Mouse (Mus musculus) hindbrain, embryonic 10.5 days (tissue): ENCODE measurements at regions not wholly inside any gene's neighbourhood (a gene's known extent, or its start where the extent isn't known, plus 50 kb on each side); places are given as distances from the start of the nearest gene placed in this dataset.

Experiments
- DNase-seq: peaks from one replicate; pipeline ENCODE4 v3.0.0-alpha.2; 2017; ENCODE audit warnings: low spot score
- H3K27ac ChIP-seq: fragments of 300-500 bp; sonication (generic); 2 replicates; pipeline ENCODE4 v1.5.1; 2016; ENCODE audit warnings: mild to moderate bottlenecking, moderate library complexity
- H3K27me3 ChIP-seq: fragments of 300-500 bp; sonication (generic); 2 replicates; pipeline ENCODE4 v1.6.1; 2016; ENCODE audit warnings: mild to moderate bottlenecking; ENCODE audit not compliant: poor library complexity, insufficient read depth, severe bottlenecking
- H3K36me3 ChIP-seq: fragments of 300-500 bp; sonication (generic); 2 replicates; pipeline ENCODE4 v1.6.1; 2016; ENCODE audit warnings: mild to moderate bottlenecking, moderate library complexity
- H3K4me1 ChIP-seq: fragments of 300-500 bp; sonication (generic); replicated peaks from 2 replicates; pipeline ENCODE4 v1.6.1; 2016; ENCODE audit warnings: mild to moderate bottlenecking
- H3K4me3 ChIP-seq: fragments of 300-500 bp; sonication (generic); 2 replicates; pipeline ENCODE4 v1.5.1; 2016; ENCODE audit warnings: mild to moderate bottlenecking, moderate library complexity
- H3K9me3 ChIP-seq: fragments of 300-500 bp; sonication (generic); 2 replicates; pipeline ENCODE4 v1.6.1; 2016; ENCODE audit warnings: mild to moderate bottlenecking, moderate library complexity
- WGBS: fragments of 180-500 bp; shearing (Covaris S2); methylation state at CpG from one replicate; pipeline ENCODE4 v1.1.7; 2016; 5-methylcytosine and 5-hydroxymethylcytosine counted together

DNA sequence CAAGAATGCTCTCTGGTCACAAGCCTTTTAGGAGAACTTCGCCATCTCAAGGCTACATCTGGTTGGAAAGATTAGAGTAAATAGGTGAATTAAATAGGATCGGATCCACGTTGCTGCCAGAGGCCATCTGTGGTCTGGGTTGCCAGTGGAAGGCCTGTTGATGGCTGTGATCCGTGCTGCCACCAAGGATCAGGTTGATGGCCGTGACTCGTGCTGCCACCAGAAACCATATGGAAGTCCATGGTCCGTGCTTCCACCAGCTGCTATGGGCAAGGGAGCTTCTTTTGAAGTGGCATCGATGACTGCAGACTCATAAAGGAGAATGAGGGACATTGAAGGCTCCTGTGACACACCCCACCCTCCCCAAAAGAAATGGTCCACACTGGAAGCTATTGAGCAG is 79.6 kb downstream of the Atp1a1 start:
- no peak overlapping the region for H3K4me3 ChIP-seq

DNA sequence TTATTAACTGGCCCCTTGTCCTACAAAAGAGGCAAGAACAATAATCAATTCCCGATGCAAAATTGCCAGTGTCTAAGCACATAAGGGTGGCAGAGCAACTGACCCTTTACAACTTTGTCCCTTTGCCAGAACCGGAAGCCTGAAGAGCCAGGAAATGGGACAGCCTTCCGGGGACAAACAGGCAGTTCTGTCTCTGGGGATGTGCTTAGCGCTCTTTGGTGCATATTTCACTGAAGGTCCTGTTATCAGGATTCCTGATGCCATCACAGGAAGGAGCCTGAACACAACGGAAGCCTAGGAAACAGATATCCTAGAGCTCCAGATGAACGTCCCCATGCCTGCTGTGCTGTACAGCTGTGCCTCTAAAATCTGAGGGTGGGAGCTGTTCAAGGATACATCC is 80.0 kb downstream of the Atp1a1 start:
- H3K4me1 ChIP-seq, result peaks cover 44% of the 10 kb centered on the region
- no peaks in the 10 kb centered on the region for H3K27me3 ChIP-seq
- no peaks in the 10 kb centered on the region for H3K36me3 ChIP-seq
- no peak for DNase-seq
- no peak overlapping the region for H3K4me3 ChIP-seq
- WGBS, result 84% methylated on average over 6 of the region's 6 CpGs
- no peaks in the 10 kb centered on the region for H3K9me3 ChIP-seq
- H3K27ac ChIP-seq, result no peak overlapping the region

More for the DNA sequence above, 79.6 kb downstream of the Atp1a1 start:
- Histone ChIP-seq H3K27me3 (no peaks in the 10 kb centered on the region), H3K4me1 (peaks cover 48% of the 10 kb centered on the region), H3K27ac (no peak overlapping the region), H3K36me3 (no peaks in the 10 kb centered on the region), H3K9me3 (no peaks in the 10 kb centered on the region)
- WGBS, result 93% methylated on average over 8 of the region's 8 CpGs
- DNase-seq, result no peak

- Histone ChIP-seq H3K4me3 (no peak overlapping the region), H3K27me3 (no peaks in the 10 kb centered on the region), H3K4me1 (peaks cover 37% of the 10 kb centered on the region), H3K36me3 (no peaks in the 10 kb centered on the region), H3K27ac (no peak overlapping the region), H3K9me3 (no peaks in the 10 kb centered on the region)
- no peak for DNase-seq
- 63% methylated on average over 5 of the region's 5 CpGs for WGBS
Measured at GRCm38 (mm10) chr3:101523239-101523638, 81.2 kb downstream of the Atp1a1 start.

- H3K36me3 ChIP-seq, result no peaks in the 10 kb centered on the region
- DNase-seq, result no peak
- 73% methylated on average over 9 of the region's 9 CpGs for WGBS
- no peaks in the 10 kb centered on the region for H3K9me3 ChIP-seq
- H3K27ac ChIP-seq, result no peak overlapping the region
- peaks cover 36% of the 10 kb centered on the region for H3K4me1 ChIP-seq
- H3K4me3 ChIP-seq, result no peak overlapping the region
- H3K27me3 ChIP-seq, result no peaks in the 10 kb centered on the region
Measured at GRCm38 (mm10) chr3:101522246-101522920, 82.1 kb downstream of the Atp1a1 start.

- no peak overlapping the region for H3K4me3 ChIP-seq
- H3K4me1 ChIP-seq, result peaks cover 48% of the 10 kb centered on the region
- no peaks in the 10 kb centered on the region for H3K36me3 ChIP-seq
- H3K27me3 ChIP-seq, result no peaks in the 10 kb centered on the region
- no peak overlapping the region for H3K27ac ChIP-seq
- DNase-seq, result no peak
- H3K9me3 ChIP-seq, result no peaks in the 10 kb centered on the region
- WGBS, result 82% methylated on average over 5 of the region's 5 CpGs
Measured at GRCm38 (mm10) chr3:101521155-101521554, 83.3 kb downstream of the Atp1a1 start.

DNA sequence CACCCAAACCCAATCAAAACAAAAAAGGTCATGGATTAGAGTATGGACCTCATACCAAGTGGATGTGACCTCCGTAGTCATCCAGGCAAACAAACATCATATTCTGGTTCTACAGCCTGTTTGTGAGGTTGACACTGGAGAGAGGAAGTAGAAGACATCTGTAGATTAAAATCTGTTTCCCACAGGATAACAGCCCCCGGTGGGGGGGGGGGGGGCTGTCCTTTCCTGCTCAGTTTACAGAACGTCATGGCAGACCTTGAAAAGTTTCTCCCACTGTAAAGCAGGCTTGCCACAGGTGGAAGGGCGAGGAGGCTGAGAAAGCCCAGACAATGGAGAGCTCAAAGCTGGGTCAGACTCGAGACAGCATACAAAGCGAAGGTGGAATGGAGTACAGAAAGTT is 84.4 kb downstream of the Atp1a1 start:
- Histone ChIP-seq H3K36me3 (no peaks in the 10 kb centered on the region), H3K27me3 (no peaks in the 10 kb centered on the region), H3K4me3 (no peak overlapping the region), H3K27ac (0 out of 2 replicates have a peak overlapping the region, but pooled peaks have one; percentile 41), H3K9me3 (no peaks in the 10 kb centered on the region), H3K4me1 (peaks cover 48% of the 10 kb centered on the region)
- 79% methylated on average over 6 of the region's 6 CpGs for WGBS
- no peak for DNase-seq

DNA sequence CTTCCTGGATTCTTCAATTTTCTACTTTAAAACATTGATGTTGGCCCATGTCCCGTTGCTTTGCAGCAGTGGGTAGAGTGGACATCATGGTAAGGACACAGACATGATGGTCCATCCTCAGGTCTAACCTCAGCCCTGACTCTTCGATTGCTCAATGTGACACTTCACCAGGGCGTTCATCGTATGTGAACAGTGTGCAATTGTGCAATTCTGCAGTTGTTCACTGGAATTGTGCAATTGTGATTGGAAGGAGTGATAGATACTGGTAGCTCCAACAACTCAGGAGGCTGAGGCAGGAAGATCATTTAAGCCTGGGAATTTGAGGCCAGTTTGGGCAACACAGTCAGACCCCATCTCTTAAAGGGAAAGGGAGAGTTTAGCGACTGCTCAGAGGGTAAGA is 84.9 kb downstream of the Atp1a1 start:
- Histone ChIP-seq H3K27me3 (no peaks in the 10 kb centered on the region), H3K9me3 (no peaks in the 10 kb centered on the region), H3K4me1 (peaks cover 44% of the 10 kb centered on the region), H3K27ac (no peak overlapping the region), H3K36me3 (no peaks in the 10 kb centered on the region), H3K4me3 (no peak overlapping the region)
- 91% methylated on average over 5 of the region's 5 CpGs for WGBS
- no peak for DNase-seq

- Histone ChIP-seq H3K4me3 (no peak overlapping the region), H3K27ac (no peak overlapping the region), H3K36me3 (no peaks in the 10 kb centered on the region), H3K4me1 (peaks cover 45% of the 10 kb centered on the region), H3K9me3 (no peaks in the 10 kb centered on the region), H3K27me3 (no peaks in the 10 kb centered on the region)
- 76% methylated on average over 6 of the region's 6 CpGs for WGBS
- no peak for DNase-seq
Measured at GRCm38 (mm10) chr3:101518810-101519209, 85.7 kb downstream of the Atp1a1 start.

- H3K36me3 ChIP-seq, result no peaks in the 10 kb centered on the region
- no peaks in the 10 kb centered on the region for H3K9me3 ChIP-seq
- no peak for DNase-seq
- H3K4me1 ChIP-seq, result peaks cover 44% of the 10 kb centered on the region
- H3K27ac ChIP-seq, result peak overlapping the region; percentile 63; the same call in 1 of the 2 replicates
- no peaks in the 10 kb centered on the region for H3K27me3 ChIP-seq
- no peak overlapping the region for H3K4me3 ChIP-seq
- WGBS, result 89% methylated on average over 6 of the region's 6 CpGs
Measured at GRCm38 (mm10) chr3:101517547-101517946, 86.9 kb downstream of the Atp1a1 start.

DNA sequence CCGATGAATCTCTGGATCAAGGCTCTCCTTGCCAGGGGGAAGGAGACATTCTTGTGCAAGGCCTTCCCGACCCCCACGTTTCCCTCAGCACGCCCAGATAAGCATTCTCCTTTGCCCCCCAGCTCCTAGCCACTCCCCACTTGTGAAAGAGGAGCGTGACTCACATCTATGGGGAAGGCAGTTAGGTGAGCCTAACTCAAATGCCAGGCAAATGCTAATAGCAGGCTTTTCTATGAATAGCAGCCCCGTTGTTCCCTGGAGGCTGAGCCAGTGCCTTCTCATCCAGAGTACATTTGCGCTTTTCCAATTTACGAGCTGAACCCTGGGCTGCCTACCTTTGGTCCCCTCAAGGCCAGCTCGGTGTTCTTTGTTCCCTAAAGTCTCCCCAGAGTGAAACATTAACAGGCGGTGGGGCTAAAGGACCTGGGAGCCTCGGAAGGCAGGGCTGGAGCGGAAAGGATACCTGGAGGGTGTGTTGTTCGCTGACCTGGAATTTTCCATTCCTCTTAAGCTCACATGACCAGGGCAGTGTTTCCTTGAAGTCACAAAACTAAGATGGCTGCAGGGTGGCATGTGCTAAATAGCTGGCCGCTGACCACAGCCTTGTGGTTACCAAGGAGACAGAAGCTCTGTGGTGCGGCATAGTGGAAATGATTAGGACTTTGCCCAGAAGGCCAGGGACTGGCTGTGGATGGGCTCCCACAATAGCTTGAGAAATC is 87.5 kb downstream of the Atp1a1 start:
- 65% methylated on average over 15 of the region's 15 CpGs for WGBS

DNA sequence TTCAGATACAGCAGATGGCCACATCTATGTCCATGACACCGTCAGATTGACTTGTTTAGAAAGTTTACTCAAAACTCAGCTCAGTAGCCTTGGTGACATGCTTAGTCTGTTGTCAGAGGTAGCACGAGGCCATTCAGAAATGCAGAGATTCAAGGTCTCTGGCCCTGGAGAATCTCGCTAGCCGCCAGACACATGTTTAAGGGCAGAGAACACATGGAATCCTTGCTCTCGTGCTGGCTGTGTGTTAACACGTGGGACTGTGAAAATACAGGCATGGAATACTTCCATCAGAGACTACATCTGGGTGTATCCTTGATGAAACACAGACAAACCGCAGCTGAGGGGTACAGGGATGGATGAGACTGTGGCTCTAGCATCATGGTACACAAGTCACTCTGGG is 88.9 kb downstream of the Atp1a1 start:
- no peak for DNase-seq
- no peak overlapping the region for H3K4me3 ChIP-seq
- no peaks in the 10 kb centered on the region for H3K27me3 ChIP-seq
- H3K4me1 ChIP-seq, result peaks cover 37% of the 10 kb centered on the region
- H3K27ac ChIP-seq, result no peak overlapping the region
- WGBS, result 92% methylated on average over 7 of the region's 7 CpGs
- H3K36me3 ChIP-seq, result no peaks in the 10 kb centered on the region
- H3K9me3 ChIP-seq, result peaks cover 6% of the 10 kb centered on the region

More for the DNA sequence above, 87.5 kb downstream of the Atp1a1 start:
- Histone ChIP-seq H3K4me3 (no peak overlapping the region), H3K9me3 (no peaks in the 10 kb centered on the region), H3K27ac (peak overlapping the region; percentile 63), H3K4me1 (peaks cover 39% of the 10 kb centered on the region), H3K27me3 (no peaks in the 10 kb centered on the region), H3K36me3 (no peaks in the 10 kb centered on the region)
- DNase-seq, result no peak

- no peak for DNase-seq
- Histone ChIP-seq H3K4me1 (peaks cover 36% of the 10 kb centered on the region), H3K27ac (peak overlapping the region; percentile 60), H3K27me3 (no peaks in the 10 kb centered on the region), H3K9me3 (peaks cover 6% of the 10 kb centered on the region), H3K36me3 (no peaks in the 10 kb centered on the region), H3K4me3 (no peak overlapping the region)
- WGBS, result 46% methylated on average over 13 of the region's 13 CpGs
Measured at GRCm38 (mm10) chr3:101513611-101514311, 90.7 kb downstream of the Atp1a1 start.
